Mouse (Mus musculus): ENCODE data around the gene Snrpa.

DNA sequence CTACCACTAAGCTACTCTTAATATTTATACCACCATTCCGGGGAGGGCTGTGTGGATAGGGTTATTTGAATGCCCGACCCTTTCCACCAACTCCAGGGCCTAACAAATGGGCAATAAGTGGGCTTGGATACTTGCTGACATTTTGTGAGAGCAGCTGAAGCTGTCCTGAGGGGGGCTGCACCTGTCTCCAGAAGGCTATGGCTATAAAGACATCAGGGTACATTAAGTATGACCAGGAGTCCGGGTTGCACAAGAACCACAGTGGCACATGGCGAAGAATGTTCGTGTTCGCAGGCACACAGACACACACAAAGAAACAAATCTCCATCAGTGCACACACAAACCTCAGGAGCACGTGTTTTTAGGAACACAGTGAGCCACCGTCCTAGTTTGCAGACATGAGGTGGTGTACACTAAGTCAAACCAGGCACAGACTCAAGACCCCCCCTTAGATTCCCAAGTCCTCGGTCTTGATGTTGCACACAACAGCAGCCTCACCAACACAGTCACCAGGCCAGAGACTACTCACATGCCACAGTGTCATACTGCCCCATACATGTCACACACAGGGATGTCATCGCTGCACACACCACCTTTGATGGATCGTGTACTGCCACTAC lies 28.5 kb downstream of the Snrpa start:
- no peak for TF ChIP-seq CTCF (IDR thresholded peaks at IDR 0.05; ENCODE audit: low read depth)
- TF ChIP-seq EP300 (IDR thresholded peaks at IDR 0.05; ENCODE audit: low read depth), result no peak
